Mouse (Mus musculus): ENCODE data around the gene Sf3b4. TPM values are rescaled to one million over a fixed set of nuclear protein-coding genes. Genes with fewer than 3 reads are reported as not detected.
A peak's percentile ranks its signal among the peaks of the same experiment; 100 is the strongest.
"Not testable (repeated sequence)": the region's sequence is repeated elsewhere in the genome, so short reads cannot be mapped to it uniquely, and the experiment has no call there.

The Sf3b4 gene
- polyA plus RNA-seq, 1 experiment from 2014 or later: 220 TPM

GRCm38 (mm10) chr3:96197129-96197749 lies 25.1 kb downstream of the Sf3b4 start:
- 0 out of 2 replicates have a peak, but pooled peaks cover 2% of the 10 kb centered on the region for H3K36me3 ChIP-seq (ENCODE audit: control insufficient read depth, insufficient read depth, low read length)
- peak overlapping the region; percentile 95 for H3K9ac ChIP-seq (ENCODE audit: low read depth, low read length)
- peaks cover 13% of the 10 kb centered on the region for H3K4me1 ChIP-seq (replicated peaks; ENCODE audit: control insufficient read depth, insufficient read depth, low read length)
- H3K9me3 ChIP-seq (ENCODE audit: control insufficient read depth, low read length): peaks cover 2% of the 10 kb centered on the region; the same call in 1 of the 2 replicates
- peak overlapping the region; percentile 96 for H3K4me2 ChIP-seq
- H3K27me3 ChIP-seq (replicated peaks; ENCODE audit: control insufficient read depth, insufficient read depth, low read length): no peaks in the 10 kb centered on the region
- peak overlapping the region; percentile 90 for H3K27ac ChIP-seq (ENCODE audit: low read depth, low read length)
- H3K4me3 ChIP-seq (ENCODE audit: low read depth, low read length): peak overlapping the region; percentile 68
- peak; percentile 92 for ATAC-seq (replicated peaks; ENCODE audit: low FRiP score)
- under 1% methylated on average over 50 of the region's 50 CpGs for WGBS
- peak; percentile 85 for DNase-seq (ENCODE audit: low spot score)

DNA sequence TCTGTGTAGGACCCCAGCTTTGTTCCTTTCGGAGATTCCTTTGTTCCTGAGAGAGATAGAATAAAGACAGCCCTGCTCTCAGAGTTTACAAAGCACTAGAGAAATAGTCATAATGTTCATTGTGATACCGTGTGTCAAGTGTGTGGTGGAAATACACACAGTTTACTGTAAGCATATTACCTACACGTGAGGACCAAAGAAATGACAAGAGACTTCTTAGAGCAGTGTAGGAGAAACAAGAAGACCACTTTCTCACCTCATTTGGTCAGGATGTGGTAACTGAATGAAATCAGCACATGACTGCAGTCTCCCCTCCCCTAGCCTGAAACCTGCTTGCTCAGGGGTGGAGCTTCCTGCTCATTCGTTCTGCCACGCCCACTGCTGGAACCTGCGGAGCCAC lies 26.0 kb downstream of the Sf3b4 start:
- Histone ChIP-seq H3K9me3 (ENCODE audit: control insufficient read depth, low read length) (peaks cover 2% of the 10 kb centered on the region; the same call in 1 of the 2 replicates), H3K36me3 (ENCODE audit: control insufficient read depth, insufficient read depth, low read length) (0 out of 2 replicates have a peak, but pooled peaks cover 2% of the 10 kb centered on the region), H3K4me1 (replicated peaks; ENCODE audit: control insufficient read depth, insufficient read depth, low read length) (peaks cover 13% of the 10 kb centered on the region), H3K27ac (ENCODE audit: low read depth, low read length) (peak overlapping the region; percentile 54), H3K4me3 (ENCODE audit: low read depth, low read length) (peak overlapping the region; percentile 68), H3K27me3 (replicated peaks; ENCODE audit: control insufficient read depth, insufficient read depth, low read length) (no peaks in the 10 kb centered on the region), H3K9ac (ENCODE audit: low read depth, low read length) (peak overlapping the region; percentile 68), H3K4me2 (peak overlapping the region; percentile 96)
- WGBS: 4% methylated on average over 6 of the region's 6 CpGs
- DNase-seq (ENCODE audit: low spot score) (no peak), ATAC-seq (replicated peaks; ENCODE audit: low FRiP score) (peak; percentile 50)

DNA sequence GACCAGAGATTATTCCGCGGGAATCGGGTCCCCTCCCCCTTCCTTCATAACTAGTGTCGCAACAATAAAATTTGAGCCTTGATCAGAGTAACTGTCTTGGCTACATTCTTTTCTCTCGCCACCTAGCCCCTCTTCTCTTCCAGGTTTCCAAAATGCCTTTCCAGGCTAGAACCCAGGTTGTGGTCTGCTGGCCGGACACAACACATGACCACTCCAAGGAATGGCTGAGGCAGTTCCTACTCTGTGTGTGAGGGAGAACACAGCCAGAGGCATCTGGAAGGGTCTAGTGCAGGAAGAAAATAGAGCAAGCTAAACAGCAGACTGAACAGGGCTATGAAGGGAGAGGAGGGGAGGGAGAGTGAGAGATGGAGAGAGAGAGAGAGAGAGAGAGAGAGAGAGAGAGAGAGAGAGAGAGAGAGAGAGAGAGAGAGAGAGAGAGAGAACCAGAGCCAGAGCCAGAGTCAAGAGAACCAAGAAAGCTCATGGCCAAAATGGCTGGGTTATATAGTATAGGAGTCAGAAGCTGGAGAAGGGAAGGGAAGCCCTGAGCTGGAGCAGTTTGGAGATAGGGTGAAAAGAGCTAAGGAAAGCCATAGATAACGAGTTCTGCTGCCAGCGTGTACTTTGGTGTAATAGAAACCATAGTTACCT lies 26.6 kb downstream of the Sf3b4 start:
- Histone ChIP-seq H3K4me1 (replicated peaks; ENCODE audit: control insufficient read depth, insufficient read depth, low read length) (peaks cover 13% of the 10 kb centered on the region), H3K9ac (ENCODE audit: low read depth, low read length) (peak overlapping the region; percentile 30; the same call in 1 of the 2 replicates), H3K4me2 (peak overlapping the region; percentile 96)
- not testable (repeated sequence) for H3K27ac ChIP-seq (ENCODE audit: low read depth, low read length); DNase-seq (ENCODE audit: low spot score); H3K9me3 ChIP-seq (ENCODE audit: control insufficient read depth, low read length); H3K4me3 ChIP-seq (ENCODE audit: low read depth, low read length); H3K27me3 ChIP-seq (replicated peaks; ENCODE audit: control insufficient read depth, insufficient read depth, low read length); H3K36me3 ChIP-seq (ENCODE audit: control insufficient read depth, insufficient read depth, low read length); ATAC-seq (replicated peaks; ENCODE audit: low FRiP score)
- 21% methylated on average over 6 of the region's 8 CpGs for WGBS

DNA sequence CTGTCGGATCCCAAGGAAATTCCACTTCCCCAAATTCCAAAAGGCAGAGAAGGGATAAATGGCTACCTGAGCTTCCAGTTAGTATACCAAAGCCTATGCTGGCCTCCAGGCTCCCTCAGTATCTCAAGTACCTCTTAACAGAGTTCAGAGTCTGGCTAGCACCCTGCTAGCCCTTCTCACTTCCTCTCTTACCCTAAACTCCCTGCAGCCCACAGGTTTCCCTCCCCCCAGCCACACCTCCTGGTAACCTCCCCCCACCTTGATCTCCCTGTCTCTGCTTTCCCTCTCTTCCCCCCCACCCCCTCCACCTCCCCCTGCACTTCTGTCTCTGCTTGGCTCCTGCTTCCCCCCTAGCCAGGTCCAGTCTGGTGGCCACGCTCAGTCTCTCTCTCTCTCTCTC lies 27.6 kb downstream of the Sf3b4 start:
- Histone ChIP-seq H3K9me3 (ENCODE audit: control insufficient read depth, low read length) (peaks cover 2% of the 10 kb centered on the region; the same call in 1 of the 2 replicates), H3K36me3 (ENCODE audit: control insufficient read depth, insufficient read depth, low read length) (0 out of 2 replicates have a peak, but pooled peaks cover 2% of the 10 kb centered on the region), H3K4me1 (replicated peaks; ENCODE audit: control insufficient read depth, insufficient read depth, low read length) (peaks cover 13% of the 10 kb centered on the region), H3K27ac (ENCODE audit: low read depth, low read length) (no peak overlapping the region), H3K4me3 (ENCODE audit: low read depth, low read length) (no peak overlapping the region), H3K4me2 (no peak overlapping the region), H3K27me3 (replicated peaks; ENCODE audit: control insufficient read depth, insufficient read depth, low read length) (no peaks in the 10 kb centered on the region), H3K9ac (ENCODE audit: low read depth, low read length) (no peak overlapping the region)
- ATAC-seq (replicated peaks; ENCODE audit: low FRiP score) (no peak), DNase-seq (ENCODE audit: low spot score) (no peak)
- 42% methylated on average over 2 of the region's 2 CpGs for WGBS

DNA sequence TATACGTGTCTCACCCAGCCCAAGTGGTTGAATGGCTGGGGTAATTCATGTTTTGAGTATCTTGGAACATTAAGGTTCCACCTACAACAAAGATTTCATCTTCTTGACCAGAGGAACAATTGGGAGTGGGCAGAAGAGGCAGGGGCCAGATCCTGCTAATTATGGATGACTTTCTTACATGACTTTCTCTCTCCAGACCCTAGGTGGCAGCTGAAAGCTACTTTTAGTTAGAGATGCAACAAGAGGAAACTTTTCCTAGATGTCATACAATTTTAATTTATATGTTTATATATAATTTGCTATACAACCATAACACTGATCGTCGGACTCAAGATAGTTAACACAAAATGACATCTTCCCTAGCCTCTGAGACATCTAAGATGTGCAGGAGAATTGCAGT lies 35.7 kb downstream of the Sf3b4 start:
- Histone ChIP-seq H3K9ac (ENCODE audit: low read depth, low read length) (no peak overlapping the region), H3K27ac (ENCODE audit: low read depth, low read length) (no peak overlapping the region), H3K4me3 (ENCODE audit: low read depth, low read length) (no peak overlapping the region), H3K27me3 (replicated peaks; ENCODE audit: control insufficient read depth, insufficient read depth, low read length) (no peaks in the 10 kb centered on the region), H3K9me3 (ENCODE audit: control insufficient read depth, low read length) (no peaks in the 10 kb centered on the region), H3K4me1 (replicated peaks; ENCODE audit: control insufficient read depth, insufficient read depth, low read length) (no peaks in the 10 kb centered on the region; the same call in 1 of the 2 replicates), H3K36me3 (ENCODE audit: control insufficient read depth, insufficient read depth, low read length) (no peaks in the 10 kb centered on the region), H3K4me2 (no peak overlapping the region)
- ATAC-seq (replicated peaks; ENCODE audit: low FRiP score) (no peak), DNase-seq (ENCODE audit: low spot score) (no peak)
- 80% methylated on average over 3 of the region's 3 CpGs for WGBS

DNA sequence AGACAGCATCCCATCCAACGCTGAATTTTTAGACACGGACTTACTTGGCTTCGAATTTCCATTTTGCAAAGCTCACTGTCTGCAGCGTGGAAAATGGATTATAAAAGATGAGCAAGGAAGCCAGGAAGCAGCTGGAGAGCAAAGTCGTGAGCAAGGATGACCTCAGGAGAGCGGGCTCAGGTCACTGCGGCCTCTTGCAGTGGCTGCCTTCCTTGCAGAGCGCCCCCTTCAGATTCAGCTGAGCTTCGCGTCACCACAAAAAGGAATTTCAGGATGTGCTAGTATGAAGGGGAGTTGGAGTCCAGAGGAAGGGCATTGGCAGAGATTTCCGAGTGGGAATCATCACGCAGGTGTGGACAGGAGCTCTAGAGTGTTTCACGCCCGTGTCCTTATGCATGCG lies 37.1 kb downstream of the Sf3b4 start:
- no peaks in the 10 kb centered on the region; the same call in 1 of the 2 replicates for H3K4me1 ChIP-seq (replicated peaks; ENCODE audit: control insufficient read depth, insufficient read depth, low read length)
- H3K9ac ChIP-seq (ENCODE audit: low read depth, low read length): no peak overlapping the region
- H3K36me3 ChIP-seq (ENCODE audit: control insufficient read depth, insufficient read depth, low read length): no peaks in the 10 kb centered on the region
- ATAC-seq (replicated peaks; ENCODE audit: low FRiP score): no peak
- H3K27me3 ChIP-seq (replicated peaks; ENCODE audit: control insufficient read depth, insufficient read depth, low read length): no peaks in the 10 kb centered on the region
- no peak for DNase-seq (ENCODE audit: low spot score)
- H3K27ac ChIP-seq (ENCODE audit: low read depth, low read length): no peak overlapping the region
- no peaks in the 10 kb centered on the region for H3K9me3 ChIP-seq (ENCODE audit: control insufficient read depth, low read length)
- no peak overlapping the region for H3K4me2 ChIP-seq
- 28% methylated on average over 15 of the region's 15 CpGs for WGBS
- H3K4me3 ChIP-seq (ENCODE audit: low read depth, low read length): no peak overlapping the region

DNA sequence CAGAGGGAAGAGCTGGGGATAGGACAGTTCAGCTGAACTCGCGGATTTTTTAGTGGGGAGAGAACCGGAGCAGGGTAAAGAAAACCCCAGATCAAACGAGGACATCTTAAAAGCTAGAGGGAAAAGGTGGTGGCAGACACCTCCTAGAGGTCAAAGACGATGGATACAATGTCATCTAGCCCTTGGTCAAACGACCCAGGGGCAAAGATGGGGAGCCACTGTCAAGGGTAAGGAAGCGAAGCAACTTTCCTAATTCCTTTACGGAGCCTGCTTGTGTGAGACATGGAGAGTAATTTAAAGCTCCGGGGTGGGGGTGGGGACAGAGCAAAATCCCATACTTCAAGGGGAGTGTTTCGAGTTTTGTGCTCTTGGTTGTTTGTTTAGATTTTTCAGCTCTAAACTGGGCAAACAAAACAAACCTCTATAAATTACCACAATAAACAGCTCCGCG lies 47.1 kb downstream of the Sf3b4 start:
- H3K36me3 ChIP-seq (ENCODE audit: control insufficient read depth, insufficient read depth, low read length): no peaks in the 10 kb centered on the region
- H3K27ac ChIP-seq (ENCODE audit: low read depth, low read length): peak overlapping the region; percentile 100
- WGBS: 0% methylated on average over 12 of the region's 12 CpGs
- peak overlapping the region; percentile 61 for H3K4me3 ChIP-seq (ENCODE audit: low read depth, low read length)
- ATAC-seq (replicated peaks; ENCODE audit: low FRiP score) (0 out of 2 replicates have a peak, but pooled peaks have one; percentile 3), DNase-seq (ENCODE audit: low spot score) (peak; percentile 64)
- no peaks in the 10 kb centered on the region for H3K9me3 ChIP-seq (ENCODE audit: control insufficient read depth, low read length)
- H3K27me3 ChIP-seq (replicated peaks; ENCODE audit: control insufficient read depth, insufficient read depth, low read length): no peaks in the 10 kb centered on the region
- peak overlapping the region; percentile 98 for H3K9ac ChIP-seq (ENCODE audit: low read depth, low read length)
- H3K4me1 ChIP-seq (replicated peaks; ENCODE audit: control insufficient read depth, insufficient read depth, low read length): peaks cover 22% of the 10 kb centered on the region
- peak overlapping the region; percentile 92 for H3K4me2 ChIP-seq

GRCm38 (mm10) chr3:96219661-96220130 lies 47.6 kb downstream of the Sf3b4 start, which contains the start of the genes Bola1 and Hist2h2ab:
Gene Bola1, minus strand, starts transcription at chr3:96219709.
Gene Hist2h2ab, plus strand, starts transcription at chr3:96219865.
- DNase-seq (ENCODE audit: low spot score) (peak; percentile 80), ATAC-seq (replicated peaks; ENCODE audit: low FRiP score) (peak; percentile 74)
- H3K9ac ChIP-seq (ENCODE audit: low read depth, low read length): peak within 1 kb of the TSS; percentile 98
- H3K4me2 ChIP-seq: peak within 1 kb of the TSS; percentile 92
- H3K4me3 ChIP-seq (ENCODE audit: low read depth, low read length): peak within 1 kb of the TSS; percentile 61
- no peaks in the 10 kb centered on the region for H3K36me3 ChIP-seq (ENCODE audit: control insufficient read depth, insufficient read depth, low read length)
- H3K27me3 ChIP-seq (replicated peaks; ENCODE audit: control insufficient read depth, insufficient read depth, low read length): no peaks in the 10 kb centered on the region
- peak within 1 kb of the TSS; percentile 100 for H3K27ac ChIP-seq (ENCODE audit: low read depth, low read length)
- under 1% methylated on average over 37 of the region's 37 CpGs for WGBS
- H3K9me3 ChIP-seq (ENCODE audit: control insufficient read depth, low read length): no peaks in the 10 kb centered on the region
- H3K4me1 ChIP-seq (replicated peaks; ENCODE audit: control insufficient read depth, insufficient read depth, low read length): peaks cover 22% of the 10 kb centered on the region
